Mouse (Mus musculus): ENCODE results near the gene Prkg2. TPM values are rescaled to one million over a fixed set of nuclear protein-coding genes. Genes with fewer than 3 reads are reported as not detected.

The Prkg2 gene
- total RNA-seq (2014; rRNA removed) (under 0.01 TPM in 1 of 2 replicates, not detected in the other), polyA plus RNA-seq (2012; rRNA removed) (not detected in 2 replicates)

GRCm38 (mm10) chr5:99036596-99037441, at the start of gene Prkg2:
Gene Prkg2 (minus strand): TSS chr5:99037351.
- Histone ChIP-seq H3K27ac (replicated peaks; ENCODE audit: insufficient read depth, low read depth, low read length) (no peak within 1 kb of the TSS), H3K27me3 (ENCODE audit: control insufficient read depth, insufficient read depth, low read length) (peaks cover 7% of the 10 kb centered on the region), H3K4me3 (ENCODE audit: insufficient read depth, low read depth, low read length) (no peak within 1 kb of the TSS; the same call in 1 of the 2 replicates), H3K36me3 (ENCODE audit: control insufficient read depth, insufficient read depth, low read length) (no peaks in the 10 kb centered on the region), H3K79me2 (ENCODE audit: control insufficient read depth, insufficient read depth, low read length) (no peaks in the 10 kb centered on the region), H3K9ac (ENCODE audit: low read depth, low read length) (no peak within 1 kb of the TSS), H3K4me1 (ENCODE audit: control insufficient read depth, insufficient read depth, low read length) (no peaks in the 10 kb centered on the region)
- TF ChIP-seq POLR2A (IDR thresholded peaks at IDR 0.05; ENCODE audit: extremely low read depth, insufficient read depth, low read length) (no peak), CTCF (IDR thresholded peaks at IDR 0.05; ENCODE audit: low read depth, low read length) (no peak)
- 2% methylated on average over 94 of the region's 94 CpGs for WGBS
- no peak for DNase-seq (ENCODE audit: extremely low read depth, low read depth, low spot score)

GRCm38 (mm10) chr5:99083955-99084354, 46.8 kb upstream of the Prkg2 start:
- TF ChIP-seq POLR2A (IDR thresholded peaks at IDR 0.05; ENCODE audit: extremely low read depth, insufficient read depth, low read length) (no peak), CTCF (IDR thresholded peaks at IDR 0.05; ENCODE audit: low read depth, low read length) (no peak)
- WGBS, result 62% methylated on average over 5 of the region's 5 CpGs
- no peaks in the 10 kb centered on the region for H3K79me2 ChIP-seq (ENCODE audit: control insufficient read depth, insufficient read depth, low read length)
- no peak overlapping the region for H3K9ac ChIP-seq (ENCODE audit: low read depth, low read length)
- no peaks in the 10 kb centered on the region for H3K27me3 ChIP-seq (ENCODE audit: control insufficient read depth, insufficient read depth, low read length)
- H3K4me3 ChIP-seq (ENCODE audit: insufficient read depth, low read depth, low read length), result no peak overlapping the region
- H3K36me3 ChIP-seq (ENCODE audit: control insufficient read depth, insufficient read depth, low read length), result no peaks in the 10 kb centered on the region
- DNase-seq (ENCODE audit: extremely low read depth, low read depth, low spot score), result no peak
- no peaks in the 10 kb centered on the region for H3K4me1 ChIP-seq (ENCODE audit: control insufficient read depth, insufficient read depth, low read length)
- H3K27ac ChIP-seq (replicated peaks; ENCODE audit: insufficient read depth, low read depth, low read length), result no peak overlapping the region

- 71% methylated on average over 2 of the region's 2 CpGs for WGBS
These were observed 41.2 kb upstream of the Prkg2 start for GRCm38 (mm10) chr5:99078375-99078774.

GRCm38 (mm10) chr5:99068391-99068790, 31.2 kb upstream of the Prkg2 start:
- Histone ChIP-seq H3K4me3 (ENCODE audit: insufficient read depth, low read depth, low read length) (no peak overlapping the region), H3K9ac (ENCODE audit: low read depth, low read length) (no peak overlapping the region), H3K27me3 (ENCODE audit: control insufficient read depth, insufficient read depth, low read length) (no peaks in the 10 kb centered on the region), H3K27ac (replicated peaks; ENCODE audit: insufficient read depth, low read depth, low read length) (no peak overlapping the region), H3K79me2 (ENCODE audit: control insufficient read depth, insufficient read depth, low read length) (no peaks in the 10 kb centered on the region), H3K36me3 (ENCODE audit: control insufficient read depth, insufficient read depth, low read length) (no peaks in the 10 kb centered on the region), H3K4me1 (ENCODE audit: control insufficient read depth, insufficient read depth, low read length) (no peaks in the 10 kb centered on the region)
- TF ChIP-seq POLR2A (IDR thresholded peaks at IDR 0.05; ENCODE audit: extremely low read depth, insufficient read depth, low read length) (no peak), CTCF (IDR thresholded peaks at IDR 0.05; ENCODE audit: low read depth, low read length) (no peak)
- no peak for DNase-seq (ENCODE audit: extremely low read depth, low read depth, low spot score)
- WGBS, result 85% methylated on average over 2 of the region's 2 CpGs

More at GRCm38 (mm10) chr5:99078375-99078774, 41.2 kb upstream of the Prkg2 start:
- no peaks in the 10 kb centered on the region for H3K79me2 ChIP-seq (ENCODE audit: control insufficient read depth, insufficient read depth, low read length)
- H3K27ac ChIP-seq (replicated peaks; ENCODE audit: insufficient read depth, low read depth, low read length), result no peak overlapping the region
- H3K36me3 ChIP-seq (ENCODE audit: control insufficient read depth, insufficient read depth, low read length), result no peaks in the 10 kb centered on the region
- no peaks in the 10 kb centered on the region for H3K4me1 ChIP-seq (ENCODE audit: control insufficient read depth, insufficient read depth, low read length)
- no peak overlapping the region for H3K9ac ChIP-seq (ENCODE audit: low read depth, low read length)
- no peak for DNase-seq (ENCODE audit: extremely low read depth, low read depth, low spot score)
- no peak overlapping the region for H3K4me3 ChIP-seq (ENCODE audit: insufficient read depth, low read depth, low read length)
- TF ChIP-seq POLR2A (IDR thresholded peaks at IDR 0.05; ENCODE audit: extremely low read depth, insufficient read depth, low read length) (no peak), CTCF (IDR thresholded peaks at IDR 0.05; ENCODE audit: low read depth, low read length) (no peak)
- H3K27me3 ChIP-seq (ENCODE audit: control insufficient read depth, insufficient read depth, low read length), result no peaks in the 10 kb centered on the region

GRCm38 (mm10) chr5:99062582-99062981, 25.4 kb upstream of the Prkg2 start:
- Histone ChIP-seq H3K4me3 (ENCODE audit: insufficient read depth, low read depth, low read length) (no peak overlapping the region), H3K36me3 (ENCODE audit: control insufficient read depth, insufficient read depth, low read length) (no peaks in the 10 kb centered on the region), H3K79me2 (ENCODE audit: control insufficient read depth, insufficient read depth, low read length) (no peaks in the 10 kb centered on the region), H3K9ac (ENCODE audit: low read depth, low read length) (no peak overlapping the region), H3K4me1 (ENCODE audit: control insufficient read depth, insufficient read depth, low read length) (peaks cover 2% of the 10 kb centered on the region; the same call in 1 of the 2 replicates), H3K27ac (replicated peaks; ENCODE audit: insufficient read depth, low read depth, low read length) (no peak overlapping the region), H3K27me3 (ENCODE audit: control insufficient read depth, insufficient read depth, low read length) (no peaks in the 10 kb centered on the region)
- DNase-seq (ENCODE audit: extremely low read depth, low read depth, low spot score), result peak; percentile 78
- TF ChIP-seq POLR2A (IDR thresholded peaks at IDR 0.05; ENCODE audit: extremely low read depth, insufficient read depth, low read length) (no peak), CTCF (IDR thresholded peaks at IDR 0.05; ENCODE audit: low read depth, low read length) (no peak)

- Histone ChIP-seq H3K27ac (replicated peaks; ENCODE audit: insufficient read depth, low read depth, low read length) (no peak overlapping the region), H3K4me1 (ENCODE audit: control insufficient read depth, insufficient read depth, low read length) (no peaks in the 10 kb centered on the region), H3K4me3 (ENCODE audit: insufficient read depth, low read depth, low read length) (no peak overlapping the region), H3K79me2 (ENCODE audit: control insufficient read depth, insufficient read depth, low read length) (no peaks in the 10 kb centered on the region), H3K27me3 (ENCODE audit: control insufficient read depth, insufficient read depth, low read length) (peaks cover 7% of the 10 kb centered on the region), H3K9ac (ENCODE audit: low read depth, low read length) (no peak overlapping the region), H3K36me3 (ENCODE audit: control insufficient read depth, insufficient read depth, low read length) (no peaks in the 10 kb centered on the region)
- no peak for TF ChIP-seq CTCF (IDR thresholded peaks at IDR 0.05; ENCODE audit: low read depth, low read length)
- no peak for TF ChIP-seq POLR2A (IDR thresholded peaks at IDR 0.05; ENCODE audit: extremely low read depth, insufficient read depth, low read length)
- WGBS, result 72% methylated on average over 6 of the region's 6 CpGs
- DNase-seq (ENCODE audit: extremely low read depth, low read depth, low spot score), result no peak
These were observed 1.9 kb upstream of the Prkg2 start for GRCm38 (mm10) chr5:99039021-99039420.

Measured in liver, adult 2 months (tissue).